Mouse (Mus musculus) urinary bladder, postnatal 10 days (tissue): Measurements from ENCODE around the gene Ado.

Experiments used
- DNase-seq: peaks from one replicate; pipeline ENCODE4 v3.0.0; 2022; ENCODE audit warnings: low spot score

The Ado gene

DNA sequence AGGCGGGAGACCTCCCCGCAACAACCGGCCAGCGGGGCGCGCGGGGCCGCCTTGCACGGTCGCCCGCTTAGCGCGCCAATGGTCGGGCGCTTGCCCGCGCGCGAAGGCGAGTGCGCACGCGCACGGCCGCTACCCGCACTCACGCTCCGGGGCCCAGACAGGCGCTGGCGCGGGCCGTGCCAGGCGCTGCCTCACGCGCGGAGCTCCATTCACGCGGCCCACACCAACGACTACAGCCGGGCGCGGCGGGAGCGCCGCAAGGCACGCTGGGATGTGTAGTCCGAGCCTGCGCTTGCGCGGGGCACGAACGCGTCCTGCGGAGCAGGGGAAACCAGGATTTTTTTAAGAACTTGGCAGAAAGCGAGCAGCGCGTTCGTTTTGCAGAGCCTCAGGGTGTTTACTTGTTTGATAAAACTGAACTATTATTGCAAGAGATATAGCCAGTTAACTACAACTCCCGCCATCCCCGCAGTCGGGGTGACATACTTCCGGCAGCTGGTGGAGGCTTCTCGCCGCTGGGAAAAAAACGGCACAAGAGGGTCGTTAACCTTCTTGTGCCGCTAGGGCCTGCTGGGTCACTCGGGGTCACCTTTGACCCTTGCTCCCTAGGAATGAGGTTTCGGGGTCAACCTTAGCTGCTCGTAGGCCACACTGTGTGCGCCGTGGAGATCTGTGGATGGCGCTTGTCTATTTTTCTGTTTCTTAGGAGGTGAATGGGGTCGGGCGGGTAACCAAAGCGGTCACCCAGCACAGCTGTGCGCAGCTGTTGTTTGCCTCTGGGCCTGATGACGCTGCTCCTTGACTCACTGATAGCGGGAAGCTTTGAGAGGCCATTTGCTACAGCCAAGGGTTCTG, at the start of gene Ado:
Gene Ado, minus strand, starts transcription at position 79 of the 855 bp plus-strand sequence.
- peak; percentile 49 for DNase-seq

DNA sequence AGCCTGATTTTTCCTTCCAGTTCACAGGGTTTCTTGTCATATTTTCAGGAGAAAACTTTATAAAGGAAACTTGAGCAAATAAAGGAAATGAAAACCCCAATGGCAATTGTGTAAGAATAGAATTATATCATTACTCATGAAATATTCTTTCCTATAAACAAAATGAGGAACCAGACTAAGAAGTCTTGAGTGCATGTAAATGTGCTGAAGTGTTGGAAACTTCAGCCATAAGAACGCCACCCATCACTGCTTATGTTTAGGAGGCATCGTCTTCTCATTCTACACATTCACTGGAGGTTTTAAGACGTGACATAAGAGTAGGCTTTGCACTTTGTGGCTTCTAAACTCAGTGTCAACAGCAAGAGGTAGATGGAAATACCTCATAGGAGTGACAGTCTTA, 46.5 kb upstream of the Ado start:
- no peak for DNase-seq

DNA sequence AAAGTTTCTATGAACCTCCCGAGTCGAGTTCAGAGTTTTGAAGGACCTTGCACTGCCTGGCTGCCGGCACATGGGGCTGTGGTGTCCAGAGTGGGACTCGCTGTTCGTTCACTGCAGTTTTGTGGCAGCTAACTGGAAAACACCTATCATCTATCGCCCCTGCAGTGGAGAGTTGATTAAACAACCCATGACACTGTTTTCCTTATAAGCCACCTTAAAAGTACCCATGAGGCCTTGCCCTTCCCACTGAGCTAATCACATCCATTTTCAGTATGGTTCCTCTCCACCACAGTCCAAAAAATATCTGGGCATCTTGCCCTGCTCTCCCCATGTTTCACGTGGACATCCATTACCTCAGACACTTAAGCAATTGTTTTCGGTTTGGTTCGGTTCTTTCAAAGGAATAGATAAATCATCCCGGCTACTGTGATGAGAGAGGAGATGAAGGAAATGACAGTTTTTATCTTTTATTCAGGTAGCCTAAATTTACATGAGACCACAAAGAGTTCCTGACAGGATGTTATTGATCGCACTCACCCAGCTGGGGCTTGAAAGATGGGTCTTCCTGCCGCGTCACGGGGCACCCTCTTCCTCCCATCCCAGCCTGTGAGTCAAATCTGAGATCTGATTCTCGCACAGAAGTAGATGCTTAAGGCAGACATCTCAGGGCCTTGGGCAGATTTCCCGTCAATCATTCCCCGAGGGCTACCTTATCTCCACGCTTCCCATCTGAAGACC, 37.3 kb upstream of the Ado start:
- no peak for DNase-seq

DNA sequence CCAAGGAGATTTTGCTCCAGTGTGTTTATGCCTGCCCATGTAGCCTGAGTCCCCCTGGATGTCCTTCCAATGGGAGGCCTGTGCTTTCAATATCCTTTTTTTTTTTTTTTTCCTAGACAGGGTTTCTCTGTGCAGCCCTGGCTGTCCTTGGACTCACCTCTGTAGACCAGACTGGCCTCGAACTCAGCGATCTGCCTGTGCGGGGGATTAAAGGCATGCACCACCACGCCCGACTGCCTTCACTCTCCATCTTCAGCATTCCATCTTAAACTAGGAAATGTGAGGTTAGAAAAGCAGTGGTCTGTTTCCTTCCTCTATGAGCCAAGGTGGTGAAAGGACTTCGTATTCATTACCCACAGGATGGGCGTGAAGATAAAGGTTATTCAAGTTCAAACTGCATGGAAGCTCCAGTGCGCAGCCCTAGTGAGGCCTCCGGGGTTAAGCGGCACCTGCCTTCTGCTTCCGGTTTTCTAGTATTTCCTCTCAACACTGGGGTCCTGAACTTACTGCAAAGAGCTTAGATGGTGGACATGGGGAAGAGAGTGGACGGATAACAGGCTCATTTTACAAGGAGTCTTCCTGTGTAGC, 33.0 kb upstream of the Ado start:
- no peak for DNase-seq

DNA sequence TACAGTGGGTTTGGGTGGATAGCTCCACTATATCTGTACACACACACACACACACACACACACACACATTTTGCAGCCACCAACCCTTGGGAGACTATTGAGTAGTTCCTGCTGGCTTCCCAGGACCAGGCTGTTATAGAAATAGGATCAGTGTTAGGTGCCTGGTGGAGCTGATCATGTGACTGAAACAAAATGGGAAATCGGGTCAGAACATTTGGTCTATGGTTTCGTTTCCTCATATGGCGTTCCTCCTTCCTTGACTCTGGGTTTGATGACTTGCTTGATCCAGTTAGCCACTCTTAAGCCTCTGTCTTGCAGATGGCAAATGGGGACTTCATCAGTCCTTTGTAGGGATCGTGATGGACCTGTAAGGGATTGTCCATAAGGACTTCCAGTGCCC, 31.1 kb upstream of the Ado start:
- no peak for DNase-seq

DNA sequence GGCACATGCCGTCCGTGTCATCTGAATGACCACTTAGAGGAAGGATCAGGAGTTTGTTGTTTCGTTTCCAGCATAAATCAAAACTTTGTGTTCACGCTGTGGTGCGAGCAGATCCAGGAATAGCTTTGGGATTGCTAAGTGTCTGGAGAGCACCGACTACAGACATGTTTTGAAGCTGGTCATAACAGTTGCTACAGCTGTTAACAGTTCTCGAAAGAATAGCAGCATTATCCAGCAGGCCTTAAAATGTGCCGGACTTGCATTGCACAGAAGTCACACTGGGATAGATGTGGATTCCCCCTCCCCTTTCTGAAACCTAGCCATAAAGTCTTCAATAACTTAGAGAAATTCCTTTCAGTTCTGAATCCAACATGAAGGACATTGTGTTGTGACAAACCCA, 24.6 kb upstream of the Ado start:
- no peak for DNase-seq

DNA sequence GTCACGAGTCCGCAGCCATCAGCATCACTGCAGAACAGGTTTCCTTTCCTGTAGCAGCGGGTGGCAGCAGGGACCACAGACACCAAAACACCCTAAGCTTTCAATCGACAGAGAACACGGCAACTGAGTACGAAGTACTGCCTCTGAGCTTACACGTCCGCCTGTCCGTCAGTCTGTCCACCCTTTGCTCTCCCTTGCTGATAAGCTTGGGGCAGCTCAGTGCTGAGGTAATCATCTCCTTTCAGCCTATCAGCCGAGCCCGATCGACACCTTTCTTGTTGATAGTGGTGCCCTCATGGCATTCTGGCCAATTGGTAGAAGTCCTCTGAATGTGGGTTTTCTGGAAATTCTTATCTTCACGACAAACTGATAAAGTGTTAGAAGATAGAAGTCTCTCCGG, 22.7 kb upstream of the Ado start:
- DNase-seq: no peak

DNA sequence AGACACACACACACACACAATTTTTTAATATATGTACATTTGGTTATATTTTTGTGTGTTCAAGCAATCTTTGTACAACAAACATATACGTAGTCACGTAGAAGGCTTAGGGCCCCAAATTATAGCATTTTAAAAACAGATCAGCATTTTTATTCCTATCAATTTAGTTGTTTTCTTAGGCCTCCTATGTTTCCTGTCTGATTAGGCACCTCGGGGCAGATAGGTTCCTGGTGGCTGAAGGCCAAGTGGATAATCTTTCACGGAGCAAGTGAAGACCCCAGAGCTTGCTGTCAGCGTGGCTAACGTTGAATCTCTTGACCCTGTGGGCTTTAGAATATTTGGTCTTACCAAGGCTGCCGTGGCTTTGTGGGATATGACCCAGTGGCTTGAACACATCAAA, 20.8 kb upstream of the Ado start:
- no peak for DNase-seq

DNA sequence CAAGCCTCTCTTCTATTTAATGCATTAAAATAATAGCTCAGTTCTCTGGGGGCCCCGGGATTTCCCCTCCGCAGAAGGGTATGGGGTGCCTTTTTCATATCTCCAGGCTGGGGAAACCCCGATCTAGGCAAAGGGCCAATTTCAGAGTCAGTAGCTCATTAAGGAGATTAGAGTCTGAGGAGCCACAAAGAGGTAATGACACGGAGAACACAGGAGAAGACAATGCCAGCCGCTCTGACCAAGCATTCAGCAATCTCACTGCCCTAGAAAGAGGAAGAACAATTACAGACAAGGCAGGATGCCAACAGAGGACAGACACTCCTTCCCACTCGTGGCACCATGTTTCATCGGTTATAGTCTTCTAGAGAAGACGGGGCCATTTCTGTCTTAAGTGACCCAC, 17.3 kb upstream of the Ado start:
- no peak for DNase-seq

DNA sequence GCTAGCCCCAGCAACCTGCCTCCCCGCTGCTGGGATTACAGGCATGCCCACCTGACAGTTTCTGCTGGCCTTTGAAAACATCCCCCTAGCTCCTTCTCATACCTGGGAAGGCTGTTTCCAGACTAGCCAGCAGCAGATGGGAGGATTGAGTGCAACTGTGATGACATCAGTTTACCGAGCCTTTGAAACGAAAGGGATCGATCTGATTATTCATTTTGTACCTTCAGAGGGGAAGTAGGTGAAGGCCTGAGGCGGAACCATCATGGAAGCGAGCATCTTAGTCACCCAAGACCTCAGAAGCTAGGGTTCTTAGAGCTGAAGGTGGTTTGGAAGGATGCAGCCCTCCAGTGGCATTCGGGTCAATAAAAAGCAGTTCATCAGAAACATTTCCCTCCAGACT, 15.8 kb upstream of the Ado start:
- no peak for DNase-seq

DNA sequence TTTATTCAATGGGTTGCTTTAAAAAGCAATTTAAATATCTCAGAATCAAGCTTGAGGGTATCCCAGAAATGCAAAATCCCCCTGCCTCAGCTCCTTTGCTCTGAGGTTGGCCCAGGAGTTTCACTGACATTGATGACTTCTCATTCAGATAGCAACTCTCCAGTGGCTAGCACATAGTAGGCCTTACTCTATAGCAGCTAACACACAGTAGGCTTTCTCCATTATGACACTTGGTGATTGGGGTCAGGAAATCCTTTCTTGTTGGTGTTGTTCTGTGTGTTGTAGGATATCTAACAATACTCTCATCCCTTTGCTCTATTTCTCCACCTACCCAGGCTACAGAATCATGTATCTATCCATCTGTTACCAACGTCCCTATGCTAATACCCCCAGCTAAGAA, 12.4 kb upstream of the Ado start:
- no peak for DNase-seq

DNA sequence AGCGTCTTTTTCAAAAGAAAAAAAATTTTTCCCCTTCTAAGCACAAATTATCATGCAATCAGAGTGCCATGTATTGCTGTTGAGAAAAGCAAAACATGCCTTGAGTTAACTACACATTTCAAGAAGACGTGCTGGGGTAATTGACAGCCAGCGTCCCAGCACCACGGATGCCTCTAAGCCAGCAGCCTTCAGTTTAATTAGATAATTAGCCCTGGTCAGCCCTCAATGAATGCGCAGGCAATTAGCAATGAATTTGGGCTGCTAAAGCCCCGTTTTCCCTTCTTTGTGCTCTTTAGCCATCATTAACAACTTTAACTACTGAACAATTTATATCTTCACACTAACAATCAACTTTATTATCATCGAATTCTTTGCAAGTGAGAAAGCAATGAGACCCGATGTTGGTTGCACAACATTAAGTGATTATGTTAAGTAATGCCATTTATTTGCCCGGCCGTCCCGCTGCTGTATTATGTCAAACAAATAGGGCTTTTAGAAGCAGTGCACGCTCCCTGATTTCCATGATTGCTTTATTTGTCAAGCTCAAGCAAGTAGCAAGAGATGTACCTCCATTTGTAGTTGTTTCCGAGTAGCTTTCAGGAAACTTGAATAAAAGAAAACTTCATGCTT, 11.1 kb upstream of the Ado start:
- no peak for DNase-seq

DNA sequence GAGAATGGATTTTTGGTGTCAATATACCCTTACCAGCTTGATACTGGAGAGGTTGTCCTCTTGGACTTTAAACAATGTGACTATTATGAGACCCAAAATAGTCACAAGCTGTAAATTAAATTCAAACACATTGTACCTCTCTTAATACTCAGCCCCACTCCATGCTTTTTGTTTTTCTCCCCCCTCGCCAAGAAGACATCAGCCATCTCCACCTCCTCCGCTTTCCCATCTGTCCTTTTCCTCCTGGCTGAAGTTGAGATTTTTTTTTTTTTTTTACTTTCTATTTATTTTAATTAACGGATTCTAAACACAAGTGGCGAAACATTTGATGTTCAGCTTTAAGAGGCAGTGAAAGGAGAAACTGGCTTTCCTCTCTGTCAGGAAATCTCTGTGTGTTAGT, 9.3 kb upstream of the Ado start:
- no peak for DNase-seq

DNA sequence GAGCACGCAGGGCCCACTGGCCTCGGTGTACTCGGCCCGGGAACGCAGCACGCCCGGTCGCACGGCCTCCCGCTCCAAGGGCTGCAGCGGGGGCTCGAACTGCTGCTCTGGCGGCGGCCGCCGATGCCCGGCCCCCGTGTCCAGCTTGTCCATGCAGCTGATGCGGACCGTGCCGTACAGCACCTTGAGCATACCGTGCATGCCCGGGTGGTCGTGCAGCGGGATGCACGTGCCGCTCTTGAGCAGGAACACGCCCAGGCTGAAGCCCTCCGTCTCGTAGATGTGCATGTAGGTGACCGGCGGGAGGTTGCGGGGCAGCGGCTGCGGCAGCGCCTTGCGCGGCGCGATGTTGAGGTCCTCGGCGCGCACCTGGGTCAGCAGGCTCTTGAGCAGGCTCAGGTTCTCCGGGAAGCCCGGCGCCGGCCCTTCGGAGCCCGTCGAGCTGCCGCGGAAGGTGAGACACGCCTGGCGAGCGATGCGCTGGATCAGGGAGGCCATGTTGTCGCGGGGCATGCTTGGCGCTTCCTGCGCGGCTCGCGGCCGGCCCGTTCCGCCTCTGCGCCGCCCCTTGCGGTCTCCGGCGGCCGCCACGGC, 397 bp downstream of the Ado start:
- DNase-seq: no peak

DNA sequence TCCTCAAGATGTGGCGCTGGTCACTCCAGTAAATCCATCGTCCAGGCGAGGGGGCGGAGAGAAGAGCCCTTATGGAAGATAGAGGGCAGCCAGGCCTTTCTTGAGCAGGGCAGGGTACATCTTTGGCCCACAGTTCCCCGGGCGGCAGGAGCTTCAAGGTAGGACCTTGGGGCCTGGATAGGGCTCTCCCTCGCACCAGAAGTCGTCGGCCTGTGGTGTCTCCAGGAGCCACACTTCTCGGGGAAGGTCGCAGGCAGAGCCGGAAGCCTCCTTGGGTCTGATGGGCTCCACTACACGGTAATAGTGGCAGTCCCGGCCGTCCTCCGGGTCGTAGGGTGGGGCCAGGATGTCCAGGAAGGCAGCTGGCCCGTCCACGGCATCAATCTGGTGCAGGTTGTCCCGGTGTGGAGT, 900 bp downstream of the Ado start:
- DNase-seq: no peak

DNA sequence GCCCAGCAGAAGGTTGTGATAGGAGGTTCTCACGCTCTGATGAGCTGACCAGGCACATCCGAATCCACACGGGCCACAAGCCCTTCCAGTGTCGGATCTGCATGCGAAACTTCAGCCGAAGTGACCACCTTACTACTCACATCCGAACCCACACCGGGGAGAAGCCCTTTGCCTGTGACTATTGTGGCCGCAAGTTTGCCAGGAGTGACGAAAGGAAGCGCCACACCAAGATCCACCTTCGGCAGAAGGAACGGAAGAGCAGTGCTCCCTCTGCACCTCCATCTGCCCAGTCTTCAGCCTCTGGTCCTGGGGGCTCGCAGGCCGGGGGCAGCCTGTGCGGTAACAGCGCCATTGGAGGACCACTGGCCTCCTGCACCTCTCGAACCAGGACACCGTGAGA, 8.2 kb downstream of the Ado start:
- no peak for DNase-seq

DNA sequence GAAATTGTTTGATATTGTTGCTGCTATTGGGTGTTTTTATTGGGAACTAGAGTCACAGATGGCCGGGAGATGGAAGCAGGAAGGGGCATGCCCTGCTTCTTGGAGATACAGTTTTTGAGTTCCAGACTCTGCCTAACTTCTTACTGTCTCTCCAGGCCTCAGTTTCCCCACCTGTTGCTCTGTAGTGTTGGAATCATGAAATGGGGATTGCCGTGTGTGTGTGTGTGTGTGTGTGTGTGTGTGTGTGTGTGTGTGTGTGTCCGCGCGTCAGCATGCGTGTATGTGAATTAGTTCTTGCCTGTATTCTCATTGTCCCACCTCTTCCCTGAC, 9.4 kb downstream of the Ado start:
- DNase-seq: no peak

DNA sequence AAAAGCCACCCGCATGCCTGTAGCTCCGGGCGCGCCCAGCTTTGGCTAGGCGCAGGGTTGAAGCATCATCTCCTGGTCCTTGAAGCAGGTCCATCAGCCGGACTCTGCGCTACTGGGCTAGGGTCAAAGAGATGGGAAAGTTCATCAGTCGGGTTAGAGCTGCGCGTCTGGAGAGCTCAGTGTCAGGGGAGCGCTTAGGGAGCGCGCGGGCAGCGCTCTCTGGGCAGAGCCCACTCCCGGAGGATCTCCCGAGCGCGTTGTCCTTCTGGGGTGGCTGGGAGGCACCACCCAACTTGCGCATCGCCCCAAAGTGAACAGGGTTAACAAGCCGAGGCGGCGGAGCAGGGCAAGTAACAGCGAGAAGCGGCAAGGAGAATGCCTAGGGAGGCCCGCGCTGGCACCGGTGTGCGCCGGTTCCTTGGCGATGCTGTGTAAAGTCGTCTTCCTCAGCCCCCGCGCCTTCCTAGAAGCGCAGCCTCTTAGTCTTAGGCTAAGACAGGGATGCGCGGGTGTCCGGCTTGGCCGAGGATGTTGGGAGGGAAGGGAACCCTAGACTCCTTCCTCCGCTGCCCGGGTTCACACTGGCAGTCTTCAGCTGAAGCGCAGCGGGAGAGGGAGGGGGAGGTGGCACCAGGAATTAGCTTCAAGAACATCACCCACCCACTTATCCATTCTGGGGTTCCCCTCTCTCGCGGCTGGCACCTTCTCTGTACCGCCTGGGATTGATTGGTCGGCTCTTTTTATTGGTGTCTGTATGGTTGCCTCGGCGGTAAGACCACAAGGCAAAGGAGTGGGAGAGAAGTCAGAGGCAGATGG, 10.0 kb downstream of the Ado start:
- no peak for DNase-seq

DNA sequence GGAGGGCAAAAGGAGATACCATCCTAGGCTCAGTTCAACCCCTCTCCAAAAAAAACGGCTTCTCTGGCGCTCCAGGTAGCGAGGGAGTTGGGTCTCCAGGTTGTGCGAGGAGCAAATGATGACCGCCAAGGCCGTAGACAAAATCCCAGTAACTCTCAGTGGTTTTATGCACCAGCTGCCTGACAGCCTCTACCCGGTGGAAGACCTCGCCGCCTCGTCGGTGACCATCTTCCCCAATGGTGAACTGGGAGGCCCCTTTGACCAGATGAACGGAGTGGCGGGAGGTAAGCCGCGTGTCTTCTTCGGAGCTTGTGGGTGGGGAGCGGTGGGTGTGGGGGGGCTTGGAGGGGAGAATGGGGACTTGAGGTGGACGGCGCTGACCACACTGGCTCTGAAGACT, 10.6 kb downstream of the Ado start:
- no peak for DNase-seq

DNA sequence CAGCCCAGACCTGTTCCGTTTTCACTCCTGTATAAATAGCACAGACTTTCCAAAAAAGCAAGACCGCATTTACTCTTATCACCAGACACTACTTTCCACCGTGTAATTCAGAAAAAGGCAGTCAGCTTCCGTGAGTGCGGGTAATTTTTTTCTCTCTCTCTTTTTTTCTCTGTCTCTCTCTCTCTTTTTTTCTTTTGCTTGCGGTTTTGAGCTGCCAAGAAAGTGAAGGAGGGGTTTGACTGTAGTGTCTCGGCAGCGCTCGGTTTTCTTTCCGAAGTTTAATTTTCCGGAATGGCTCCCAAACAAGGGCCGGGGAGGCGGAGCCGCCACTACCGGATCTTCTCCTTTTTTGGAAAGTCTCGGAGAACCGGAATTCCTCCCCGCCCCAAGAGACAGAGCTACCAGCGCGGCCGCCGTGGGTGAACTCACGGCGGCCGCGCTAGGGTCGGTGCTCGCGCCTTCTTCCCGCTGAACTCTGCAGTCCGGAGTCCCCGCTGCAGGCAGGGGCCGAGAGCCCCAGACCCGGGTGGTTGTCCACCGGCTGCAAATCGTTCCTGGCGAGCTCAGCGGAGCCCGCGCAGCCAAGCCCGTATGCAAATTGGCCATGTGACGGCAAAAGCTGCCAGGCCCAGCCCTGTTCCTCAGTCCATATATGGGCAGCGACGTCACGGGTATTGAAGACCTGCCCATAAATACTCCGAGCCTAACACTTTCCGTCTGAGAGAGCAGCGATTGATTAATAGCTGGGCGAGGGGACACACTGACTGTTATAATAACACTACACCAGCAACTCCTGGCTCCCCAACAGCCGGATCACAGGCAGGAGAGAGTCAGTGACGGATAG, 11.4 kb downstream of the Ado start:
- peak; percentile 52 for DNase-seq
